Mouse (Mus musculus) intestine, embryonic 16.5 days (tissue): ENCODE results near the gene Ppp1r16b. TPM values are rescaled to one million over a fixed set of nuclear protein-coding genes. Genes with fewer than 3 reads are reported as not detected.

ENCODE experiments used
- ATAC-seq: fragments of 200-750 bp; cut with Nextera tagmentation; 2 replicates; pipeline ENCODE4 v1.8.0; 2017; ENCODE audit warnings: moderate TSS enrichment, moderate library complexity
- H3K27ac ChIP-seq: fragments of 300-500 bp; sonication (generic); 2 replicates; pipeline ENCODE4 v1.5.1; 2014; ENCODE audit warnings: mild to moderate bottlenecking, low read length
- H3K27me3 ChIP-seq: fragments of 300-500 bp; sonication (generic); replicated peaks from 2 replicates; pipeline ENCODE4 v1.6.1; 2014; ENCODE audit warnings: low read length, control low read depth, mixed read lengths; ENCODE audit not compliant: control insufficient read depth, insufficient read depth
- H3K36me3 ChIP-seq: fragments of 300-500 bp; sonication (generic); 2 replicates; pipeline ENCODE4 v1.6.1; 2014; ENCODE audit warnings: low read length, control low read depth; ENCODE audit not compliant: control insufficient read depth, insufficient read depth
- H3K4me1 ChIP-seq: fragments of 300-500 bp; sonication (generic); 2 replicates; pipeline ENCODE4 v1.6.1; 2014; ENCODE audit warnings: low read length, control low read depth, mixed read lengths; ENCODE audit not compliant: control insufficient read depth, insufficient read depth
- H3K4me2 ChIP-seq: fragments of 300-500 bp; sonication (generic); 2 replicates; pipeline ENCODE4 v1.6.1; 2014; ENCODE audit warnings: low read depth, low read length, control low read depth
- H3K4me3 ChIP-seq: fragments of 300-500 bp; sonication (generic); 2 replicates; pipeline ENCODE4 v1.5.1; 2014; ENCODE audit warnings: mild to moderate bottlenecking, low read length
- H3K9ac ChIP-seq: fragments of 300-500 bp; sonication (generic); 2 replicates; pipeline ENCODE4 v1.6.1; 2014; ENCODE audit warnings: low read depth, low read length
- H3K9me3 ChIP-seq: fragments of 300-500 bp; sonication (generic); 2 replicates; pipeline ENCODE4 v1.6.1; 2016; ENCODE audit warnings: low read length, control low read depth; ENCODE audit not compliant: control insufficient read depth
- WGBS: fragments of 180-500 bp; shearing (Covaris S2); extraction: QIAGEN DNeasy Blood & Tissue Kit; methylation state at CpG from one replicate; pipeline ENCODE4 v1.1.7; 2014; 5-methylcytosine and 5-hydroxymethylcytosine counted together
- polyA plus RNA-seq: library from polyadenylated mRNA; unstranded; fragments of >200 nt; fragmentation: Nextera tagmentation; extraction: Ambion mirVana; gene quantifications from 2 replicates; pipeline ENCODE4 v1.2.1, GENCODE M21; 2015

Ppp1r16b gene
- polyA plus RNA-seq, 1 experiment from 2014 or later: 3.5 TPM

DNA sequence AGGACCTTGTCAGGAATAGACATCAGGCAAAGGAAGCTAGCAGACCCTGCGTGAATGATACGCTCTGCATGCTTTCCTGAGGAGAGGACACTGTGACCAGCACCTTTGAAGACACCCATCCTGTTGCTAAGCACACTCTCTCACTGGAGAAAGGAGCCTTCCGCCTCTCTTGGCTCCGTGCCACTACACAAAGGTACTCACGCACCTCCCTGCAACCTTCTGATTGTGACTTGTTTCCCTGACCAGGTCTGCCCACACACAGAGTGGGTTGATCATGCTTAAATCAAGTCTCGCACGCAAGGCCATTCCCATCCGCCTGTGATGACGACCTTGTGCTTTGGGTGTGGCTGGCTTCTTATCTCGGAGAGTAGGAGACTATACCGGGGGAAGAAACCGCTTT is 42.9 kb downstream of the Ppp1r16b start:
- ATAC-seq: no peak
- Histone ChIP-seq H3K9ac (no peak overlapping the region), H3K4me1 (no peaks in the 10 kb centered on the region), H3K36me3 (no peaks in the 10 kb centered on the region), H3K27me3 (no peaks in the 10 kb centered on the region), H3K4me2 (no peak overlapping the region), H3K4me3 (no peak overlapping the region), H3K27ac (no peak overlapping the region), H3K9me3 (no peaks in the 10 kb centered on the region)
- WGBS: 71% methylated on average over 12 of the region's 12 CpGs

DNA sequence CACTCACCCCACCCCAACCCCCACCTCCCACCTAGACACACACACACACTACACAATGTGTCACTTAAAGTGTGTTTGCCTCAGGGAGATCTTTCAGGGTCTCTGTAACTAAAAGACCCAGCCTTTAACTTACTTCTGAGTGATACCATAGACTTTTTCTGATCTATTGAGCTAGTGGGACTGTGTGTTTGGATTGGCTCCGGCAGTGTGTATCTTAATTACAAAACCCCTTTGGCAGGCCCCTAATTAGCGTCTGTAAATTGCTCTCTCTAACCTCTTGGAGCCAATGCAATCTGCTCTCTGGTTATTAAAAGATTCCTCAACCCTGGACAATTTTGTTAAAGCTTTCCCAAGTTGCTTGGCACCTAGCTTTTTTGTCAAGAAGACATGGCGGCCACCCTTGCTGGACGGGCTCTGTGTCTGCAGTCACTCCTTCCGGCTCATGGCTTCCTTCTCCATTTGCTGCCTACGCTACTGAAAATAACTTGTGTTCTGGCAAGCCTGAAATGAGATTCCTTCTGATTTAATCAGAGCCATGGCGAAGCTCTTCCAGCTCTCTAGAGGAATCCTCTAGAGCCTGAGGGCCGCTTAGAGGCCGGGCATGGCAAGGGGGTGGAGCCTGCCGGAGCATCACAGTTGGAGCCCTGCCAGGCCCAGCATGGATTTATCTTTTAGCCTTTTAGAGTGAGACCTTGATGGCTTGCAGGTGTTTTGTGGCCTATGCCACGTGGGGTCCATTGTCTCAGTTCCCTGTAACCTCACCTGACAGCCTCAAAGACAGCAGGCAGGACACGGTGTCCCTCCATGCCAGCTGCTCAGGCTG is 46.9 kb downstream of the Ppp1r16b start:
- H3K27ac ChIP-seq: no peak overlapping the region
- no peak overlapping the region for H3K9ac ChIP-seq
- ATAC-seq: no peak
- no peaks in the 10 kb centered on the region for H3K4me1 ChIP-seq
- no peaks in the 10 kb centered on the region for H3K9me3 ChIP-seq
- H3K4me3 ChIP-seq: no peak overlapping the region
- WGBS: 43% methylated on average over 12 of the region's 12 CpGs
- H3K27me3 ChIP-seq: no peaks in the 10 kb centered on the region
- no peak overlapping the region for H3K4me2 ChIP-seq
- H3K36me3 ChIP-seq: no peaks in the 10 kb centered on the region

DNA sequence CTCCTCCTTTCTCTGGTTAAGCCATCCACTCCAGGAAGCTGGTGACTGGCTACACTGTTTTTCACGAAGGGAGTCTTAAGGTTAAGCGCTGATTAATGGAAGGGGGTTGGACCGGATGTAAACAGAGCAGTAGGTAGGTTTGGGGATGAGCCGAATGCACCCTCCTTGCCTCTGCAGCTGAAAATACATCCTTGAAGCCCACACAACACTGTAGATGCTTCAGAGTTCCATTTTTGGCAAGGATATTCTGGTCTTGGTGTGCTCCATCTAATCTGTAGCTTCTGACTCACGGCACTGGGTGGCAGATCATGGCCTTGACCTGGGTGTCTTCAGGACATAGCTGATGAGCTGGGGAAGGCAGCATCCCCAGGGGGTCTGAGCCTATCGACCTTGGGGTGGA is 49.6 kb downstream of the Ppp1r16b start:
- WGBS: 76% methylated on average over 6 of the region's 6 CpGs
- no peaks in the 10 kb centered on the region for H3K4me1 ChIP-seq
- no peaks in the 10 kb centered on the region for H3K27me3 ChIP-seq
- H3K9ac ChIP-seq: no peak overlapping the region
- H3K27ac ChIP-seq: no peak overlapping the region
- no peak overlapping the region for H3K4me3 ChIP-seq
- no peak overlapping the region for H3K4me2 ChIP-seq
- H3K36me3 ChIP-seq: no peaks in the 10 kb centered on the region
- no peaks in the 10 kb centered on the region for H3K9me3 ChIP-seq
- ATAC-seq: no peak

DNA sequence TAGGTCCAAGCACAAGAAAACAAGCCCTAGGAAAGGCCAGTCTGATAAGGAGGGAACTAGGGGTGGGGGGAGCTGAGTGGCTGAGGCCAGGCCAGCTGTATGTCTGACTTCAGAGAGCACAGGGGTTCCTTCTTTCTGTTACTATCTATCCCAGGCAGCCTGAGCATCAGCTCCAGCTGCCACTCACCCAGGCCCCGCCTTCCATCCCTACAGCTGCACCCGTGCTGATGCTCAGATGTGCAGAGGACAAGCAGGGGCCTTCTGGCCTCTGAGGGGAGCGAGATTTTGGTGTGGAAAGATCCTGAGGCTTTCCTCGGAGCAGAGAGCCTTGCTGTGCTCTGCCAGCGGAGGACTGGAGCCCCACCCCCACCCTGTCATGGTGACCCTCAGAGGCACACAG is 50.9 kb downstream of the Ppp1r16b start:
- Histone ChIP-seq H3K9me3 (no peaks in the 10 kb centered on the region), H3K4me3 (no peak overlapping the region), H3K27ac (no peak overlapping the region), H3K27me3 (no peaks in the 10 kb centered on the region), H3K4me1 (no peaks in the 10 kb centered on the region), H3K36me3 (no peaks in the 10 kb centered on the region), H3K9ac (no peak overlapping the region), H3K4me2 (no peak overlapping the region)
- WGBS: 20% methylated on average over 5 of the region's 5 CpGs
- no peak for ATAC-seq

DNA sequence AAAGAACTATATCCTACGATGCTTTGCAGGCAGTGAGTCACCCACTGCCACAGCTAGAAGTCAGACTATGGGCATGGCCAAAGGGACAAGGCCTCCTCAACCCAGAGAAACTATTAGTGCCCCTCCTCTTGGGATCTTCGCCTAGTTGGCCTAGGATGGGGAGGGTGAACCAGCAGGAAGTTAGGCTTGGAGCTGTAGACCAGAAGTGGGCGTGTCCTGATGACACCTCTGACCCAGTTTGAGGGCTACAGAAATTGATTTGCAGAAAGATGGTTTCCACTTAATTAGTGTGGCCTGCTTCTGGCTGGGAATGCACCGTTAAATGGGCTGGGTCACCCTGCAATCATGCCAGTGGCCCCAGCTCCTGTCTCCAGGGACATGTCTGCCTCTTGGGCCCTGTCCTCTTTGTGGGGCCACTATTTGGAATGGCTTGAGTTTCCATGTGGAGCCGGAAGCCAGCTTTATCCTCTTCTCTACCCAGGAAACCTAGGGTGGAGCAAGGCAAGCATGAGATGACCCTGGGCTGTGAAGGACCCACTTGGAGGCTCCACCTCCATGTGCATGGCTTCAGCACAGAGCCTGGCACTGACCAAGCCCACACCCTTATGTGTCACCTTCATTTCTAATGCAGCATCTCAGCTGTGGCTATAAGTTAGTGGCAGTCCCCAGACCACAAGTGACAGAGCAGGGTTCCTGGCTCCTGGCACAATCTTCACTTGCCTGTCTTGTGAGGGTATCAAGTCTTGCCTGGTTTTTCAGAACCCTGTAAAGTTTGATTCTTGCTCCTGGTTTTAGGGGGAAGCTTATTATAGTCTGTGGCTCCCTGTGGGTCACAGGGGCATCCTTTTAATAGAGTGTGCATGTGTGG is 52.6 kb downstream of the Ppp1r16b start:
- 78% methylated on average over 5 of the region's 5 CpGs for WGBS
- H3K9ac ChIP-seq: no peak overlapping the region
- H3K27me3 ChIP-seq: no peaks in the 10 kb centered on the region
- no peak overlapping the region for H3K4me3 ChIP-seq
- no peak overlapping the region for H3K27ac ChIP-seq
- H3K4me1 ChIP-seq: no peaks in the 10 kb centered on the region
- H3K36me3 ChIP-seq: no peaks in the 10 kb centered on the region
- no peak overlapping the region for H3K4me2 ChIP-seq
- no peaks in the 10 kb centered on the region for H3K9me3 ChIP-seq
- no peak for ATAC-seq

DNA sequence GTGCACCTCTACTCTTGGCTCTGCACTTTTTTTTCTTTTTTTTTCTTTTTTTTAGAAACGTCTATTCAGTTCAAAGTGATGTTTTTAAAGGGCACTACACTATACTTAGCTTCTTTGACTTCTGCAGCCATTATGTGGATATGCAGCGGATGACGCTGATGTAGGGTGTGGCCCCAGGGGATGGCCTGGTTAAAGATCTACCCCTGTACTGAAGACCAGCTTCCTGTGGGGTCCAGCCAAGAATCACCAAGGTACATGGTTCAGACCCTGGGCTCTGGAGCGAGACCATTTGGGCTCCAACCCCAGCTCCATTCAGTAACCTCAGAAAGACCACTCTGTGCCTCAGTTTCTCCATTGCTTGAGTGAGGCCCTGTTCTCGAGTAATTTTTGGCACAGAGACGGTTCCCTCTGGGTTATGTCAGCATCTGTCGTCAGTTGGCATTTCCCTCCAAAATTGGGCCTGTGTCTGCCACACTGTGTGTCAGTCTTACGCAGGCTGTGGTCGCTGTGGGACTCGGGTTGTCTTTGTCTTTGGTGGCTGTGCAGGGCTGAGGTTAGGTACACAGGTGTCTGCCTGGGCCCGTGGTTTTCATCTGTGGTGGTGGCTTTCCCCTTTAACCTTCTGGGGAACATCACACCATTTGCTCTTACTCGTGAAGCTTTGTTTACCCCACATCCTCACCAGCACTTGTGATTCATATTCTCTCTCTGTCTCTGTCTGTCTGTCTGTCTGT is 53.8 kb downstream of the Ppp1r16b start:
- H3K4me2 ChIP-seq: no peak overlapping the region
- H3K9me3 ChIP-seq: no peaks in the 10 kb centered on the region
- H3K4me1 ChIP-seq: no peaks in the 10 kb centered on the region
- 80% methylated on average over 12 of the region's 12 CpGs for WGBS
- H3K27me3 ChIP-seq: no peaks in the 10 kb centered on the region
- H3K9ac ChIP-seq: no peak overlapping the region
- no peak overlapping the region for H3K27ac ChIP-seq
- H3K36me3 ChIP-seq: no peaks in the 10 kb centered on the region
- ATAC-seq: no peak
- H3K4me3 ChIP-seq: no peak overlapping the region

DNA sequence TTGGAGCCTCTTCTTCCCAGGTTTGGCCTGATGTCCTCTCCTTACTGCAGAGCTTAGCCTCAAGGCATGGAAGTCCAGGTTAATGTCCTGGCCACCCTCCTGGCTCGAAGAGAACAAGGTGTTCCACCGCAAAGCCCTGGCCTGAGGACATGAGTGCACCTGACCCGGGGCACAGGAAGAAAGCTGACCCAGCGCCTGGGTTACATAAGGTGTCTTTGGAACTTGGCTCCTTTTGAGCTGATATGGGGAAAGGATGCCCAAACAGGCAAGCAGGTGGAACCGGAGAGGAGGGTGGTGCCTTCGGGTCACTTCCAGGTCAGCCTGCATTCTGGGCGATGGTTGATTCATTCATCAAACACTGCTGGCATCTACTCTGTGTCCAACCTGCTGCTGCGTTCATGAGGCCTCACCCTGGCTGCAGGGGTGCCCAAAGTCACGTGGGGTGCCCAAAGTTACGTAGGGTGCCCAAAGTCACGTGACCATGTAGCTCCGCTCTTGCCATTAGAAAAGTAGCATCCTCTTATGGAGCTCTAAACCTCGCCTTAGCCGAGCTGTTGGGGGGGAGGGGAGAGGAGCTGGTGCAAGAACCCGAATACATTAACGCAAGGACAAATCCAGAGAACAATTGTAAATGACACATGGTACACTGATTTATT is 55.6 kb downstream of the Ppp1r16b start:
- Histone ChIP-seq H3K9ac (no peak overlapping the region), H3K27ac (no peak overlapping the region), H3K4me3 (no peak overlapping the region), H3K9me3 (no peaks in the 10 kb centered on the region), H3K36me3 (no peaks in the 10 kb centered on the region), H3K4me2 (no peak overlapping the region), H3K27me3 (no peaks in the 10 kb centered on the region), H3K4me1 (no peaks in the 10 kb centered on the region)
- WGBS: 73% methylated on average over 16 of the region's 16 CpGs
- no peak for ATAC-seq

DNA sequence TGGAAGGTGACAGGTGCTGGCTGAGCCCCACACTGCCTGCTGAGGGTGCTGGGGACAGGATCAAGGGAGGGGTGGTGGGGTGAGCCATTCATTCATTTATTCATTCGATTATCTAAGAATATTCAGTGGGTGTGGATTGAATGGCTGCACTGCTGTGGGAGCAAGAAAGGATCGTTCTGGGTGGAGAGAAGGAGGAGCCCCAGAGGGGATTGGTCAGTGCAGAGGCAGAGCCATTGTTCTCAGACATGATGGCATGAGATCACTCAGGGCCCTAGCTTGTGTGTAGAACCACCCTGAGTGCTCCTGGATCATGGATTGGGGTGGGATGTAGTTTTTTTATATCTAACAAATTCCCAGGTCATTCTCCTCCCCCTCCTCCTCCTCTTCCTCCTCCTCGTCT is 56.3 kb downstream of the Ppp1r16b start:
- Histone ChIP-seq H3K36me3 (no peaks in the 10 kb centered on the region), H3K9me3 (no peaks in the 10 kb centered on the region), H3K9ac (no peak overlapping the region), H3K4me2 (no peak overlapping the region), H3K27me3 (no peaks in the 10 kb centered on the region), H3K4me3 (no peak overlapping the region), H3K27ac (no peak overlapping the region), H3K4me1 (no peaks in the 10 kb centered on the region)
- ATAC-seq: no peak
- WGBS: 58% methylated on average over 3 of the region's 3 CpGs

DNA sequence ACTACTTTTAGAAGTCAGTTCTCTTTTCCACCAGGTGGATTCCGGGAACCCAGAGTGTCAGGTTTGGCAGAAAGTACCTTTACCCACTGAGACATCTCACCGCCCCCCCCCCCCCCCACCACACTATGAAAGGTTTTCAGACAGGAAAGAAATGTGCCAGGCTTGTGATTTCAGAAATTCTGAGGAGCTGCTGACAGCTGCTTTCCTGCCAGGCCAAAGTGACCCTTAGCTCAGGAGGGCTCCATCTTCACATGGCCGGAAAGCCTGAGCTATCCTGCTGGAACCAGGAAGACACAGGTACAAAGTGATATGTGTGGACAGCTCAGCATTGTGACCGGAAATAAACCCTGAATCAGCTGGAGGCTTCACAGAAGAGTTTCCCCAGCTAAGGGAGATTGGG is 56.9 kb downstream of the Ppp1r16b start:
- Histone ChIP-seq H3K4me2 (no peak overlapping the region), H3K9ac (no peak overlapping the region), H3K27me3 (no peaks in the 10 kb centered on the region), H3K36me3 (no peaks in the 10 kb centered on the region), H3K4me1 (no peaks in the 10 kb centered on the region), H3K4me3 (no peak overlapping the region), H3K27ac (no peak overlapping the region), H3K9me3 (no peaks in the 10 kb centered on the region)
- no peak for ATAC-seq
- 78% methylated on average over 4 of the region's 4 CpGs for WGBS
